Mouse (Mus musculus) brain, embryonic 14.5 days (tissue): ENCODE results near the gene Tfcp2. TPM values are rescaled to one million over a fixed set of nuclear protein-coding genes. Genes with fewer than 3 reads are reported as not detected.
"Not testable (repeated sequence)": the region's sequence is repeated elsewhere in the genome, so short reads cannot be mapped to it uniquely, and the experiment has no call there.

Experiments used
- DNase-seq: peaks from one replicate; pipeline ENCODE4 v3.0.0-alpha.2; 2011; ENCODE audit warnings: low read depth
- CTCF ChIP-seq: fragments of 200-500 bp; IDR thresholded peaks from 2 replicates; pipeline ENCODE4 v1.5.1; 2012; ENCODE audit warnings: inconsistent platforms, mild to moderate bottlenecking, moderate library complexity, borderline replicate concordance; ENCODE audit not compliant: insufficient read depth, insufficient read length; ENCODE audit errors: extremely low read depth
- POLR2A ChIP-seq: fragments of 200-500 bp; IDR thresholded peaks from 2 replicates; pipeline ENCODE4 v1.6.1; 2012; ENCODE audit warnings: mild to moderate bottlenecking, inconsistent platforms, borderline replicate concordance; ENCODE audit not compliant: poor library complexity, insufficient read depth, insufficient read length, severe bottlenecking; ENCODE audit errors: extremely low read depth
- polyA plus RNA-seq: library from polyadenylated mRNA; depleted of rRNA; stranded (reverse); fragments of >200 nt; gene quantifications from 2 replicates; pipeline ENCODE4 v1.2.3, GENCODE M21; 2012

The Tfcp2 gene
- polyA plus RNA-seq, 1 experiment, result 32.3 TPM

GRCm38 (mm10) chr15:100541426-100541825 is 10.4 kb downstream of the Tfcp2 start:
- DNase-seq, result no peak
- TF ChIP-seq CTCF (no peak), POLR2A (no peak)

GRCm38 (mm10) chr15:100541001-100541400 is 10.8 kb downstream of the Tfcp2 start:
- DNase-seq, result not testable (repeated sequence)

GRCm38 (mm10) chr15:100539411-100539810 is 12.4 kb downstream of the Tfcp2 start:
- TF ChIP-seq POLR2A, result no peak
- TF ChIP-seq CTCF, result no peak
- no peak for DNase-seq

GRCm38 (mm10) chr15:100537913-100538312 is 13.9 kb downstream of the Tfcp2 start:
- no peak for TF ChIP-seq POLR2A
- TF ChIP-seq CTCF, result peak; percentile 22; the same call in 1 of the 2 replicates
- peak; percentile 74 for DNase-seq

GRCm38 (mm10) chr15:100527900-100528299 is 23.9 kb downstream of the Tfcp2 start:
- no peak for TF ChIP-seq CTCF
- no peak for DNase-seq

- no peak for TF ChIP-seq POLR2A
- TF ChIP-seq CTCF, result no peak
- no peak for DNase-seq
These were observed 26.4 kb downstream of the Tfcp2 start for GRCm38 (mm10) chr15:100525405-100525804.

GRCm38 (mm10) chr15:100520306-100520705 is 31.5 kb downstream of the Tfcp2 start:
- DNase-seq, result no peak
- no peak for TF ChIP-seq POLR2A
- no peak for TF ChIP-seq CTCF

GRCm38 (mm10) chr15:100515121-100515520 is 36.7 kb downstream of the Tfcp2 start:
- no peak for DNase-seq
- no peak for TF ChIP-seq CTCF

- DNase-seq, result no peak
- TF ChIP-seq POLR2A (no peak), CTCF (no peak)
These were observed 38.4 kb downstream of the Tfcp2 start for GRCm38 (mm10) chr15:100513387-100513786.

GRCm38 (mm10) chr15:100510072-100510471 is 41.7 kb downstream of the Tfcp2 start:
- DNase-seq, result no peak

GRCm38 (mm10) chr15:100508454-100509167 is 43.2 kb downstream of the Tfcp2 start:
- DNase-seq, result peak; percentile 13
- TF ChIP-seq CTCF, result no peak
- no peak for TF ChIP-seq POLR2A

More at GRCm38 (mm10) chr15:100510072-100510471, 41.7 kb downstream of the Tfcp2 start:
- no peak for TF ChIP-seq CTCF
- TF ChIP-seq POLR2A, result no peak

- not testable (repeated sequence) for DNase-seq
These were observed 52.3 kb downstream of the Tfcp2 start for GRCm38 (mm10) chr15:100499506-100499905.

GRCm38 (mm10) chr15:100495102-100495501 is 56.7 kb downstream of the Tfcp2 start, which contains the start of gene Csrnp2:
Gene Csrnp2 (minus strand): TSS chr15:100495488.
- TF ChIP-seq POLR2A (peak; percentile 100), CTCF (peak; percentile 43; the same call in 1 of the 2 replicates)
- DNase-seq, result peak; percentile 98

GRCm38 (mm10) chr15:100494647-100495046 is 57.2 kb downstream of the Tfcp2 start:
- peak; percentile 88 for DNase-seq
- TF ChIP-seq CTCF, result no peak
- no peak for TF ChIP-seq POLR2A

- peak; percentile 32 for DNase-seq
- no peak for TF ChIP-seq CTCF
- no peak for TF ChIP-seq POLR2A
These were observed 59.8 kb downstream of the Tfcp2 start for GRCm38 (mm10) chr15:100491966-100492365.

GRCm38 (mm10) chr15:100489263-100489662 is 62.5 kb downstream of the Tfcp2 start:
- TF ChIP-seq CTCF (no peak), POLR2A (no peak)
- DNase-seq, result no peak

- DNase-seq, result not testable (repeated sequence)
These were observed 63.5 kb downstream of the Tfcp2 start for GRCm38 (mm10) chr15:100488297-100488696.
